In the genomic region with DNA sequence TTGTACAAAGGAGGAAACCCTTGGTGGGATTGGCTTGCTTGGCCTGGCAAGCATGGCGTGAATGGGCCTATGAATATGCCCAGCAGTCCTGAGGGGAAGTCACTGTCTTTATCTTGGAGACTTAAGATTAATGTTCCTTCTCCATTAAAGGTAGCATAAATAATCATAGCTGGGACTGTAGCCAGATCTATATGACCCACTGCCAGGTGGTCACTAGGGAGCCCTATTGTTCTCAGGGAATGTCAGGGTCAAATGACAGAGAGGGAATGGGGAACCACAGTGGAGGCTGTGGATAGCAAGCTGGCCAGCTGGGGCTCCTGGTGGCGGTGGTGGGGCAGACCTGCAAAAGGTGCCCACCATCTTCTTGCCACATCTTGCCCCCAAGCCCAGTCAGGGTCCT, we compare ENCODE assay signal across 14 mouse cellular contexts.
DNase-seq lines count a peak whose midpoint lies in the region; ATAC-seq and TF ChIP-seq lines count a peak whose summit lies in the region.
"Had no signal": no experiment of that assay in that cellular context is flagged by ENCODE, and none has a peak within 500 bp of the region (broad histone marks: within the 10 kb centered on the region; RNA-seq: fewer than 3 reads in every experiment).

No protein-coding gene starts in this region.

- DNase-seq in heart, adult 9 months (ENCODE audit: low spot score in 2 of 2) = no peak
- no peak for DNase-seq in layer of hippocampus, adult 2 months (ENCODE audit: low spot score in 2 of 2)
- no peak for DNase-seq in layer of hippocampus, adult 8-10 months (ENCODE audit: low spot score in 2 of 2)
- no peak for DNase-seq in stomach, postnatal 0 days (ENCODE audit: low spot score)
- DNase-seq in urinary bladder, postnatal 25 days (ENCODE audit: low spot score) = no peak
- DNase-seq: cerebellum, postnatal 25 days; right cerebral cortex, postnatal 4 days; thymus, postnatal 25 days had no signal

- H3K27me3 ChIP-seq in heart, embryonic 16.5 days (ENCODE audit: control insufficient read depth, insufficient read depth, low read length) = no peaks in the 10 kb centered on the region
- H3K27me3 ChIP-seq in stomach, embryonic 15.5 days (replicated peaks) = no peaks in the 10 kb centered on the region
- H3K27me3 ChIP-seq in stomach, postnatal 0 days (ENCODE audit: control insufficient read depth, insufficient read depth, low read length) = no peaks in the 10 kb centered on the region
- H3K27me3 ChIP-seq: embryonic facial prominence, embryonic 12.5 days; forebrain, embryonic 13.5 days; heart, embryonic 12.5 days had no signal

- 71% methylated on average over 2 of the region's 2 CpGs for WGBS in heart, embryonic 16.5 days
- WGBS in stomach, embryonic 15.5 days = 78% methylated on average over 2 of the region's 2 CpGs
- WGBS in stomach, postnatal 0 days = 83% methylated on average over 2 of the region's 2 CpGs

- H3K4me2 ChIP-seq in heart, embryonic 16.5 days (ENCODE audit: low read depth, low read length) = no peak overlapping the region
- no peak overlapping the region for H3K4me2 ChIP-seq in stomach, embryonic 15.5 days
- H3K4me2 ChIP-seq in stomach, postnatal 0 days (replicated peaks; ENCODE audit: low read depth) = no peak overlapping the region
- H3K4me2 ChIP-seq: embryonic facial prominence, embryonic 12.5 days; forebrain, embryonic 13.5 days; heart, embryonic 12.5 days had no signal

- TF ChIP-seq CTCF in layer of hippocampus, adult 2 months (conservative IDR thresholded peaks at IDR 0.05) = no peak
- TF ChIP-seq CTCF in stomach, postnatal 0 days (IDR thresholded peaks at IDR 0.05; ENCODE audit: low read depth) = no peak

- H3K4me3 ChIP-seq in heart, embryonic 16.5 days (ENCODE audit: low read length) = no peak overlapping the region
- no peak overlapping the region for H3K4me3 ChIP-seq in layer of hippocampus, adult 2 months
- H3K4me3 ChIP-seq in stomach, embryonic 15.5 days (replicated peaks) = no peak overlapping the region
- H3K4me3 ChIP-seq in stomach, postnatal 0 days (ENCODE audit: low read depth, low read length) = no peak overlapping the region
- H3K4me3 ChIP-seq: embryonic facial prominence, embryonic 12.5 days; forebrain, embryonic 13.5 days; heart, embryonic 12.5 days had no signal

- peaks cover 6% of the 10 kb centered on the region; the same call in 1 of the 2 replicates for H3K36me3 ChIP-seq in heart, embryonic 16.5 days (ENCODE audit: control insufficient read depth, insufficient read depth)
- H3K36me3 ChIP-seq in stomach, embryonic 15.5 days = 0 out of 2 replicates have a peak, but pooled peaks cover 2% of the 10 kb centered on the region
- no peaks in the 10 kb centered on the region for H3K36me3 ChIP-seq in stomach, postnatal 0 days (ENCODE audit: control insufficient read depth, insufficient read depth, low read length)

- H3K9ac ChIP-seq in heart, embryonic 16.5 days (ENCODE audit: low read length) = no peak overlapping the region
- no peak overlapping the region for H3K9ac ChIP-seq in stomach, embryonic 15.5 days
- H3K9ac ChIP-seq in stomach, postnatal 0 days (ENCODE audit: low read length) = no peak overlapping the region
- H3K9ac ChIP-seq: embryonic facial prominence, embryonic 12.5 days; forebrain, embryonic 13.5 days; heart, embryonic 12.5 days had no signal

- no peak for ATAC-seq in heart, embryonic 16.5 days (replicated peaks; ENCODE audit: extremely low read depth, insufficient read depth, low FRiP score)
- no peak for ATAC-seq in stomach, embryonic 15.5 days (ENCODE audit: insufficient read depth, low FRiP score, low read depth)
- ATAC-seq in stomach, postnatal 0 days (ENCODE audit: low FRiP score, low TSS enrichment) = no peak; the same call in 1 of the 2 replicates
- ATAC-seq: CD4-positive, CD25-positive, alpha-beta regulatory T cell, adult 4 months; forebrain, embryonic 13.5 days had no signal

- no peak for TF ChIP-seq EP300 in stomach, postnatal 0 days (optimal IDR thresholded peaks at IDR 0.05)

- H3K4me1 ChIP-seq in heart, embryonic 16.5 days (ENCODE audit: control insufficient read depth, insufficient read depth, low read length) = peaks cover 16% of the 10 kb centered on the region
- H3K4me1 ChIP-seq in stomach, embryonic 15.5 days = no peaks in the 10 kb centered on the region
- no peaks in the 10 kb centered on the region for H3K4me1 ChIP-seq in stomach, postnatal 0 days (replicated peaks; ENCODE audit: control insufficient read depth, insufficient read depth)
- H3K4me1 ChIP-seq: embryonic facial prominence, embryonic 12.5 days had no signal

- H3K27ac ChIP-seq in heart, embryonic 16.5 days (ENCODE audit: low read length) = peak overlapping the region; percentile 57
- H3K27ac ChIP-seq in layer of hippocampus, adult 2 months = peak overlapping the region; percentile 75; the same call in 1 of the 2 replicates
- 0 out of 2 replicates have a peak overlapping the region, but pooled peaks have one; percentile 54 for H3K27ac ChIP-seq in stomach, embryonic 15.5 days
- no peak overlapping the region for H3K27ac ChIP-seq in stomach, postnatal 0 days (replicated peaks)
- H3K27ac ChIP-seq: embryonic facial prominence, embryonic 12.5 days had no signal

- H3K9me3 ChIP-seq in heart, embryonic 16.5 days (replicated peaks; ENCODE audit: control insufficient read depth, low read length) = peaks cover 9% of the 10 kb centered on the region; the same call in 1 of the 2 replicates
- no peaks in the 10 kb centered on the region; the same call in 1 of the 2 replicates for H3K9me3 ChIP-seq in stomach, embryonic 15.5 days
- no peaks in the 10 kb centered on the region for H3K9me3 ChIP-seq in stomach, postnatal 0 days (ENCODE audit: control insufficient read depth, low read length)
- H3K9me3 ChIP-seq: embryonic facial prominence, embryonic 12.5 days; heart, embryonic 12.5 days had no signal
